Mouse (Mus musculus) hindbrain, embryonic 14.5 days (tissue): ENCODE measurements around the gene Arfgef2. TPM values are rescaled to one million over a fixed set of nuclear protein-coding genes. Genes with fewer than 3 reads are reported as not detected.

Experiments
- ATAC-seq: fragments of 200-750 bp; cut with Nextera tagmentation; 2 replicates; pipeline ENCODE4 v1.8.0; 2017; ENCODE audit warnings: moderate number of reproducible peaks, mild to moderate bottlenecking, moderate TSS enrichment, moderate library complexity; ENCODE audit not compliant: low FRiP score
- DNase-seq: peaks from one replicate; pipeline ENCODE4 v3.0.0-alpha.2; 2015; ENCODE audit warnings: low spot score
- H3K27ac ChIP-seq: fragments of 300-500 bp; sonication (generic); 2 replicates; pipeline ENCODE4 v1.5.1; 2014; ENCODE audit warnings: mild to moderate bottlenecking, moderate library complexity
- H3K27me3 ChIP-seq: fragments of 300-500 bp; sonication (generic); 2 replicates; pipeline ENCODE4 v1.6.1; 2014; ENCODE audit warnings: mild to moderate bottlenecking, low read length, mixed read lengths; ENCODE audit not compliant: control insufficient read depth, insufficient read depth
- H3K36me3 ChIP-seq: fragments of 300-500 bp; sonication (generic); replicated peaks from 2 replicates; pipeline ENCODE4 v1.6.1; 2014; ENCODE audit not compliant: control insufficient read depth, insufficient read depth
- H3K4me1 ChIP-seq: fragments of 300-500 bp; sonication (generic); replicated peaks from 2 replicates; pipeline ENCODE4 v1.6.1; 2014; ENCODE audit warnings: antibody characterized with exemption, low read length, mixed read lengths; ENCODE audit not compliant: control insufficient read depth, insufficient read depth
- H3K4me2 ChIP-seq: fragments of 300-500 bp; sonication (generic); replicated peaks from 2 replicates; pipeline ENCODE4 v1.6.1; 2014; ENCODE audit warnings: mild to moderate bottlenecking, moderate library complexity
- H3K4me3 ChIP-seq: fragments of 300-500 bp; sonication (generic); replicated peaks from 2 replicates; pipeline ENCODE4 v1.5.1; 2014; ENCODE audit warnings: mild to moderate bottlenecking, low read length
- H3K9ac ChIP-seq: fragments of 300-500 bp; sonication (generic); 2 replicates; pipeline ENCODE4 v1.6.1; 2014
- H3K9me3 ChIP-seq: fragments of 300-500 bp; sonication (generic); 2 replicates; pipeline ENCODE4 v1.6.1; 2016; ENCODE audit warnings: low read length; ENCODE audit not compliant: control insufficient read depth
- WGBS: fragments of 180-500 bp; shearing (Covaris S2); extraction: QIAGEN DNeasy Blood & Tissue Kit; methylation state at CpG from one replicate; pipeline ENCODE4 v1.1.7; 2014; 5-methylcytosine and 5-hydroxymethylcytosine counted together
- polyA plus RNA-seq: library from polyadenylated mRNA; unstranded; fragments of >200 nt; fragmentation: Nextera tagmentation; extraction: Ambion mirVana; gene quantifications from 2 replicates; pipeline ENCODE4 v1.2.1, GENCODE M21; 2014

Arfgef2 gene
- polyA plus RNA-seq, 1 experiment from 2014 or later, result 7.9 TPM

GRCm38 (mm10) chr2:166820844-166821243, 15.5 kb downstream of the Arfgef2 start:
- Histone ChIP-seq H3K27me3 (no peaks in the 10 kb centered on the region), H3K9me3 (no peaks in the 10 kb centered on the region), H3K4me1 (no peaks in the 10 kb centered on the region), H3K4me3 (no peak overlapping the region), H3K9ac (no peak overlapping the region), H3K4me2 (no peak overlapping the region), H3K36me3 (no peaks in the 10 kb centered on the region), H3K27ac (no peak overlapping the region)
- DNase-seq (no peak), ATAC-seq (no peak)
- 71% methylated on average over 2 of the region's 2 CpGs for WGBS

- Histone ChIP-seq H3K27me3 (no peaks in the 10 kb centered on the region), H3K27ac (no peak overlapping the region), H3K9ac (no peak overlapping the region), H3K4me3 (no peak overlapping the region), H3K4me2 (no peak overlapping the region), H3K4me1 (no peaks in the 10 kb centered on the region), H3K9me3 (no peaks in the 10 kb centered on the region), H3K36me3 (no peaks in the 10 kb centered on the region)
- ATAC-seq, result no peak
- 91% methylated on average over 3 of the region's 3 CpGs for WGBS
- DNase-seq, result no peak
Observed at GRCm38 (mm10) chr2:166821406-166821805, 16.0 kb downstream of the Arfgef2 start.

DNA sequence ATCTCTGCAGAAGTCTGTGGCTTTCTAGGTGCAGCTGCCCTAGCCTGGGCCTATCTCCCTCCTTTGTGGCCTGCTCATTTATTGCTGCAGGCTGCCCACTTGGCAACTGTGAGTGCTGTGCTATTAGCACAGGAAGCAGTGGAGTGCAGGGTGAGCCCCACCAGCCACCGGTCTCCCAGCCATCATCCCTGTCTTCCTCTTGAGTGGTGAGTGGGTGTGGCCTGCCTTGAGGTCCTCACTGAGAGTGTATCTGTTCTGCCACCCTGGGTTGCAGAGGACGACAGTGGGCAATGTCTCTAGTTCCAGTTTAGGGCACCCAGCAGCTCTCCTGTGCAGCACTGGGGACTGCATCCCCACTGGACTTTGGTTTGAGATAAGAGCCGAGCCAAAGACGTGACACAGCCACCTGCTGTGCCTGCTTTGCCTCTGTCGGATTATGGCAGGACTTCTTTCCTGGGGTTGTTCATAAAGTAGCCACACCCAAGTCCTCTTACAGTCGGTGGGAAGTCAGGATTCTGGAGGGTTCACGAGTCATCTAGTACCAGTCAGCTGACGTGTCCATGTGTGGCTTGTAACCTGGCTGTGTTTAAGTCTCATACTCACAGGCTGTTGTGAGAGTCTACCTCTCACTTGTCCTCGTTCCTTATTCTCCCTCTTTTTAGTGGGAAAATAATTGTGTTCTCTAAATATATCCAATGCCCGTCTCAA, 16.9 kb downstream of the Arfgef2 start:
- Histone ChIP-seq H3K36me3 (no peaks in the 10 kb centered on the region), H3K27ac (no peak overlapping the region), H3K4me3 (no peak overlapping the region), H3K4me2 (no peak overlapping the region), H3K4me1 (no peaks in the 10 kb centered on the region), H3K9ac (no peak overlapping the region), H3K27me3 (no peaks in the 10 kb centered on the region), H3K9me3 (no peaks in the 10 kb centered on the region)
- 81% methylated on average over 10 of the region's 10 CpGs for WGBS
- DNase-seq, result no peak
- ATAC-seq, result no peak

DNA sequence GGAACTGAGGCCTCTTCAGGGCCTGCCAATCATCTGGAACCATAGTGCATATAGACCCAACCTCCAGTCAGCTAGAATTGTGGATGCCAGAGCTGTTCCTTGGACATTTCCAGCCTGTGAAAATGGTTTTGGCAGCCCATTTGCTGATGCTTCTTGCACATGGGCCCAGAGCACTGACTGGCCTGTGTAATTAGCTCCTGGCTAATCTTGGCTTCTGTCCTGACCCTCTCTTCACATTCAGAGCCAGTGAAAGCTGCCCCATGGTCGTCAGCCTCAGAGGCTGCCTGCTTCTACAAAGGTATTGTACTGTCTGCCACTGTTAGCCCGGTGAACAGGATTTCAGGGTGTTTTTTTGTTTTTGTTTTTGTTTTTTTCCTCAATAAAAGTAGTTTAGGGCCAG, 17.5 kb downstream of the Arfgef2 start:
- Histone ChIP-seq H3K36me3 (no peaks in the 10 kb centered on the region), H3K9me3 (no peaks in the 10 kb centered on the region), H3K27me3 (no peaks in the 10 kb centered on the region), H3K4me1 (no peaks in the 10 kb centered on the region), H3K4me3 (no peak overlapping the region), H3K4me2 (no peak overlapping the region), H3K9ac (no peak overlapping the region), H3K27ac (no peak overlapping the region)
- no peak for ATAC-seq
- DNase-seq, result no peak
- 74% methylated on average over 2 of the region's 2 CpGs for WGBS

- H3K4me2 ChIP-seq, result no peak overlapping the region
- no peaks in the 10 kb centered on the region for H3K27me3 ChIP-seq
- ATAC-seq (no peak), DNase-seq (no peak)
- H3K36me3 ChIP-seq, result no peaks in the 10 kb centered on the region
- H3K4me1 ChIP-seq, result no peaks in the 10 kb centered on the region
- no peak overlapping the region for H3K4me3 ChIP-seq
- no peak overlapping the region for H3K9ac ChIP-seq
- H3K27ac ChIP-seq, result no peak overlapping the region
- H3K9me3 ChIP-seq, result no peaks in the 10 kb centered on the region
- 91% methylated on average over 5 of the region's 5 CpGs for WGBS
Observed at GRCm38 (mm10) chr2:166824386-166824785, 19.0 kb downstream of the Arfgef2 start.

- ATAC-seq (no peak), DNase-seq (no peak)
- no peaks in the 10 kb centered on the region for H3K4me1 ChIP-seq
- H3K9me3 ChIP-seq, result no peaks in the 10 kb centered on the region
- H3K36me3 ChIP-seq, result no peaks in the 10 kb centered on the region
- H3K27me3 ChIP-seq, result no peaks in the 10 kb centered on the region
- H3K4me3 ChIP-seq, result no peak overlapping the region
- H3K27ac ChIP-seq, result no peak overlapping the region
- H3K9ac ChIP-seq, result no peak overlapping the region
- H3K4me2 ChIP-seq, result no peak overlapping the region
- WGBS, result 97% methylated on average over 5 of the region's 5 CpGs
Observed at GRCm38 (mm10) chr2:166824998-166825397, 19.6 kb downstream of the Arfgef2 start.

DNA sequence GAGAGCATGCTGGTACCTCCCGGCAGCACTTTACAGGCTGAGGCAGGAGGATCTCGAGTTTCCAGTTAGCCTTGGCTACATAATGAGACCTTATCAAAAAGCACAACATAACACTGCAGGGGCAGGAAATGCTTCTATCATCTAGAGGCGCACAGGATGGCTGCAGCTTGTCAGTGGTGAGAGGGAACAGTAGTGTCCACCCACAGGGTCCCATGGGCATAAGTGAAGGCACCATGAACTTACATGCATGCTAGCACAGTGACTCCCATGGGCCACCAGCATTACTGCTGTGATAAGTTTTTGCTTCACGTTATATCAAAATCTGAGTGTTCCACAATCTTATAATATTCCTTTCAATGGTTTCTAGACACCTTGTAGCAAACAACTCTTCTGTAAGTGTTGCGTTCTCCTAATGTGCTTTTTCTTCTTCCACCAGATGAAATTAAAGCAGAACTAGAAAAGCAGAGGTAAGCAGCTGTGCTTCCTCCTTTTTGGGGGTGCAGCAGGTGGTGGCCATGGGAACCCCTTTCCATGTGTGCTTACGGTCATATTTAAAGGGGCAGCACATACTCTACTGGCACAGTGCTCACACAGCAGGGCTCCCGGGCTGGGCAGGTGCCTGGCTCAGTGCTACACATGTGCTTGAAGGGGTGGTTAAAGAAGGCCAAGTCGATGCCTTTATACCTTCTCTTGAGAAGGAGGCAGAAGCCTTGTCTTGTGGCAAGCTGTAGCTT, 21.3 kb downstream of the Arfgef2 start:
- Histone ChIP-seq H3K27ac (no peak overlapping the region), H3K27me3 (no peaks in the 10 kb centered on the region), H3K9me3 (no peaks in the 10 kb centered on the region), H3K4me3 (no peak overlapping the region), H3K4me2 (no peak overlapping the region), H3K36me3 (no peaks in the 10 kb centered on the region), H3K4me1 (no peaks in the 10 kb centered on the region), H3K9ac (no peak overlapping the region)
- ATAC-seq, result no peak
- DNase-seq, result no peak
- 92% methylated on average over 8 of the region's 8 CpGs for WGBS

GRCm38 (mm10) chr2:166828306-166828705, 22.9 kb downstream of the Arfgef2 start:
- no peak overlapping the region for H3K9ac ChIP-seq
- no peaks in the 10 kb centered on the region for H3K4me1 ChIP-seq
- H3K27me3 ChIP-seq, result no peaks in the 10 kb centered on the region
- H3K4me3 ChIP-seq, result no peak overlapping the region
- H3K9me3 ChIP-seq, result no peaks in the 10 kb centered on the region
- DNase-seq (no peak), ATAC-seq (no peak)
- no peaks in the 10 kb centered on the region for H3K36me3 ChIP-seq
- 92% methylated on average over 12 of the region's 12 CpGs for WGBS
- no peak overlapping the region for H3K4me2 ChIP-seq
- H3K27ac ChIP-seq, result no peak overlapping the region

DNA sequence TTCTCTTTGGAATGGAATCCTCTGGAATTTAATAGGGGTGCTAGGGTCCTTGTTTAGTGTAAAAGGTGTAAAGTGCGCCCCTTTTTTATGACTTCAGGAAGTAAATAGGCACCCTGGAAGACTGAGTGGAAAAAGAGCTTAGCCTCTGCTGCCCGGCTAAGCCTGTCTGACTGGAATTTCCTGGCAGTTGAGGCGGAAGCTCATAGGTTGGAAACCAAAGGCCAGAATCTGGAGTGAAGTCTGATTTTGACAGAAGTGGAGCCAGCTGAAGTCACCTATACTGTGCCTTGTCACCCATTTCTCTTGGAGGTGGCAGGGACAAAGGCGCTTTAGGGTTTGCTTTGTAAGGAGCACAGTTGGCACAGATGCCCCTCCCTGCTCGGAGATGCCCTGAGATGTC, 25.0 kb downstream of the Arfgef2 start:
- H3K4me2 ChIP-seq, result no peak overlapping the region
- DNase-seq, result no peak
- no peak overlapping the region for H3K27ac ChIP-seq
- no peak for ATAC-seq
- no peaks in the 10 kb centered on the region for H3K27me3 ChIP-seq
- H3K4me3 ChIP-seq, result no peak overlapping the region
- no peaks in the 10 kb centered on the region for H3K4me1 ChIP-seq
- H3K36me3 ChIP-seq, result no peaks in the 10 kb centered on the region
- H3K9ac ChIP-seq, result no peak overlapping the region
- H3K9me3 ChIP-seq, result no peaks in the 10 kb centered on the region
- WGBS, result 90% methylated on average over 5 of the region's 5 CpGs
